Mouse (Mus musculus) C2C12 (cell line): Measurements from ENCODE around the gene B3gntl1.

Experiments used
- CTCF ChIP-seq: IDR thresholded peaks from one replicate; pipeline ENCODE4 v1.5.1; 2011; ENCODE audit not compliant: control insufficient read depth, insufficient read depth, insufficient read length
- USF1 ChIP-seq: IDR thresholded peaks from one replicate; pipeline ENCODE4 v1.6.1; 2011; ENCODE audit warnings: low read depth, mild to moderate bottlenecking, control low read depth, moderate library complexity

GRCm38 (mm10) chr11:121709278-121709677, 36.3 kb upstream of the B3gntl1 start:
- TF ChIP-seq USF1 (no peak), CTCF (no peak)
